Mouse (Mus musculus) right cerebral cortex, postnatal 4 days (tissue): ENCODE data around the gene Lin52.

Experiments
- DNase-seq: peaks from one replicate; pipeline ENCODE4 v3.0.0-alpha.2; 2022

Lin52 gene

DNA sequence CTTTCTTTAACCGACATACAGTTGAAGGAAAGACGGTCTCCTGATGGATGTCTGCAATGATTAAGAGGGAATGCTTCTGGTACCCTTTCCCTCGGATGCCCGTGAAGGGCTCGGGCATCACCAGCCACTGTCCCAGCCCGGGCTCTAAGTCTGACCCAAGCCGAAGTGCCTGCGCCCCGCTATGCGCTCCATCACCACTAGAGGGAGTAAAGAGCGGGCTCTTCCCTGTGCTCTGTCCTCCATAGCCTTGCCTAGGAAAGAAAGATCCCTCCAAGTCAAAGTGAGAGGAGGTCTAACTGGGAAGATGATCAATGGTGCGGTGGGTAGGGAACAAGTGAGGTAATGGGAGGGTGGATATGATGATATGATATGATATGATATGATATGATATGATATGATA is 94.8 kb downstream of the Lin52 start:
- peak; percentile 72 for DNase-seq

DNA sequence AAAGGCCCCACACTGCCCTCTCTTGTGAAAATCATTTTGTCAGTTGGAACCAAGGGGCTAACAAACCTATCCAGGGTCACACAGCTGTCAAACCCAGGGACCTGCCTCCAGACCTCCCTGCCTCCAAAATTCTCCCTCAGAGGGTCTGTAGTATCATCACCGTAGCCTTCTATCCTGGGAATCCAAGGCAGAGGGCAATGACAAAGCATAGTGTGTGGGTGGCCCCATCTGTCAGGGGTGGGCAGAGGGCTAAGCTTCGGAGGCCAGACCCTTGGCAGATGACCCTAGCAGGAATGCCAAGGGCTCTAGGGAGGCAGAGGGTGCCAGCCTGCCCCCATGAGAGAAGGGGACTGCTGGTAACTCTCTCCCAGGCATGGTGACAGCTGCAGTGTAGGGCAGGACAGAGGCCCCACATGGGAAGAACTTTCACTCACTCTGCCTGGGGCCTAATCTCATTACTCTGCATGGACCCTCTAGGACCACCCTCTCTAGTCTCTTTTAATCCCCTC is 95.4 kb downstream of the Lin52 start:
- DNase-seq = no peak

DNA sequence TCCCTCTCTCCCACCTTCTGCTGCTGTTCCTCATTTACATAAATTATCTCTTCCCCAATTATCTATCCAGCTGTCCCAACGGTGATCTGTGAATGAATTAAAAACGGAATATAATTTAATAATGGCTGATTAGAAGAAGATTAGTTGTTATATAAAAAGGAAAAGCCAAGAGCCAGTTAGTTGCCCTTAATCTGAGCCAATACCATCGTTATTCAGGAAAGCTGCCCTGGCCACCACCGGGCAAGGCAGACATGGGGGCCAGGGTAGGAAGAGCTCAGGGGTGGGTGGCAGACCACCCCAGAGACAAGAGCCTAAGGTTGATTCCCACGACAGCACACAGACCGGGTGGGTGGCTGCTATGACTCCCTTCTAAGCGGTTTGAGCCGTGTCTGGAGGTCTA is 97.0 kb downstream of the Lin52 start:
- no peak for DNase-seq

DNA sequence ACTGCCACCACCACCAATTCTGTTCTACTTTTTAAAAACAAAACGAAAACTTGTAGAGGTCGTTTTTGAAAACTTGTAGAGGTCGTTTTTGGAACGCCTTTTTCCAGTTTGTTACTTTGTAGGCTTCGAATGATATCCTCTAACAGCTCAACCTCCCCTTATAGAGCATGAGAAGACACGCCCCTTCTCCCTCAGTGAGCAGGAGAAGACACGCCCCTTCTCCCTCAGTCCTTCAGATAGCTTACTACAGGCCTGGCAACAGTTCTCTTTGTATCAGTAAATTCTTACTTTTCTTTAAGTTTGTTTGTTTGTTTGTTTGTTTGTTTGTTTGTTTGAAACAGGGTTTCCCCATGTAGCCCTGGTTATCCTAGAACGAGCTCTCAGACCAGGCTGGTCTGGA is 104.0 kb downstream of the Lin52 start:
- no peak for DNase-seq

DNA sequence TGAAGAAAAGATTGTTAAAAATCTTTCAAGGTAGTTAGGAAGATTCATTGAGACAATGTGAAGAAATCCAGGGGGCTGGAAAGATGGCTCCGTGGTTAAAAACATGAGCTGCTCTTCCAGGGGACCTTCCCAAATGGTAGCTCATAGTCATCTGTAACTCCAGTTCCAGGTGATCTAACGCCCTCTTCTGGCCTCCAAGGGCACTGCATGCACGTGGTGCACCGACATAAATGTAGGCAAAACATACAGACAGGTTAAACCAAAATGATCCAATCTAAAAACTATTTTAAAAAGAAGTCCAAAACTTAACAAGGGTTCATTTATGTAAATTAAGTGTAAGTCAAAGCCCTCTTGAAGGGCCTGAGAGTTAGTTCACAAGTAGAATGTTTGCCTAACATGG is 111.3 kb downstream of the Lin52 start:
- no peak for DNase-seq

DNA sequence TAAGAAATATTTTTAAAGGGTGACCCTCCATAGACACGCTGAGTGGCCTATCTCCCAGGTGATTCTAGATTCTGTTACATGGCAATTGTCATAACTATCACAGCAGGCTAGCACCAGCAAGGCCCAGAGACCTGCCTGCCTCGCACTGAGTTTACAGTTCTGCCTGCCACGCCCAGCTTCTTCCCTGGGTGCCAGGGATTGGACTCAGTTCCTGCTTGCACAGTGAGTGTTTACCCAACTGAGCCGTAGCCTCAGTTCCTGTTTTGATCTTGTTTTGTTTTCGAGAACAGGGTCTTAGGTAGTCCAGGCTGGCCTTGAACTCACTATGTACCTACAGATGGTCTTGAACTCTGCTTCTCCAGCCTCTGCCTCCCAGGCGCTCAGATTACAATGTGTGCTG is 116.4 kb downstream of the Lin52 start:
- no peak for DNase-seq

DNA sequence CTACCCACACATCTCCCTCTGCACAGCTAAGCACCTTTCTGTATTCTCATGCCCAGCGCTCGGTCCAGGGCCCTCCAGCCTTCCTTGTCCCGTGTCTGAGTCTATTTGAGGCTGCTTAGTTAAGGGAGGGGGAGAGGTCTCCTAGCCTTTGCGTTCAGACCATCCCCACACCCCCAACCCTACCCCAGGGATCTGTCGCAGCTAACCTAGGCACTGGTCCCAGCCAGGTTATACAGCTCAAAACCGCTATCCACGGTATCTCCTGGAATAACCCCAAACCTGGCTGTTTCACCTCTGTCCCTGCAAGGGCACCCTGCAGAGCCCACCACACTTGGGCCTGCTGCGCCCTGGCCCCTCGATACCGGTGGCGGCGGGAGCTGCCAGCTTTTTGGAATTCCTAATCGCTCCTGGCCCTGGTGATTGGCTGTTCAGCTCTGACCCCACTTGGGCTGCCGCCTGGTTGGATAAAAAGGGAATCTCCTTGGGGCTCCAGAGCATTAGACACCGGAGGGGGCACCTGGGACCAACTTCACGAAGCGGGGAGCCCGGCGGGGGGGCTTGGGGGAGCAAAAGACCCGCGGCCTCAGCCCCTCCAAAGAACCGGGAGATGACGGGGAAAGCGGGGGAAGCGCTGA is 118.2 kb downstream of the Lin52 start, which contains the start of gene Vsx2:
Vsx2 (plus strand) TSS at position 427 of the 635 bp plus-strand sequence.
- no peak for DNase-seq

DNA sequence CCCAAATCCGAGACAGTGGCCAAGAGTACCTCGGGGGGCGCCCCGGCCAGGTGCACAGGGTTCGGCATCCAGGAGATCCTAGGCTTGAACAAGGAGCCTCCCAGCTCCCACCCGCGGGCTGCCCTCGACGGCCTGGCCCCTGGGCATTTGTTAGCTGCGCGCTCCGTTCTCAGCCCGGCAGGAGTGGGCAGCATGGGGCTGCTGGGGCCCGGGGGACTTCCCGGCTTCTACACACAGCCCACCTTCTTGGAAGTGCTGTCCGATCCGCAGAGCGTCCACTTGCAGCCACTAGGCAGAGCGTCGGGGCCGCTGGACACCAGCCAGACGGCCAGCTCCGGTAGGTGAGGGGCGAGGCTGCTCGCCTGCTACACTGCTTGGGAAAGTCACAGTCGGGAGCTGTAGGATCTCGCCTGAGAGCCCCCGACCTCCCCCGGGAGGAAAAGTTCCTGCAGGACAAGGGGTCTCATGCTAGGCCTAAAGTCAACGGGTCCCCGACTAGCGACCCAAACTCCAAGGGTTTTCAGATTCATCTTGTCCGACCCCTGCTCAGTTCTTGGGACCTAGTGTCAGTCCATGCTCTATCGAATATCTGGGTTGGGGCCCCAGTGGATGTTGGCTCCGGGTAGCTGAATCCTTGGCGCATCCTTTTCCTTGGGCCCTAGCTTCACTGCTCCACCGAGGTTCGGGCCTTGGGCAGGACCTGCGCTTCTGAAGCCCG is 118.9 kb downstream of the Lin52 start:
- DNase-seq = no peak

DNA sequence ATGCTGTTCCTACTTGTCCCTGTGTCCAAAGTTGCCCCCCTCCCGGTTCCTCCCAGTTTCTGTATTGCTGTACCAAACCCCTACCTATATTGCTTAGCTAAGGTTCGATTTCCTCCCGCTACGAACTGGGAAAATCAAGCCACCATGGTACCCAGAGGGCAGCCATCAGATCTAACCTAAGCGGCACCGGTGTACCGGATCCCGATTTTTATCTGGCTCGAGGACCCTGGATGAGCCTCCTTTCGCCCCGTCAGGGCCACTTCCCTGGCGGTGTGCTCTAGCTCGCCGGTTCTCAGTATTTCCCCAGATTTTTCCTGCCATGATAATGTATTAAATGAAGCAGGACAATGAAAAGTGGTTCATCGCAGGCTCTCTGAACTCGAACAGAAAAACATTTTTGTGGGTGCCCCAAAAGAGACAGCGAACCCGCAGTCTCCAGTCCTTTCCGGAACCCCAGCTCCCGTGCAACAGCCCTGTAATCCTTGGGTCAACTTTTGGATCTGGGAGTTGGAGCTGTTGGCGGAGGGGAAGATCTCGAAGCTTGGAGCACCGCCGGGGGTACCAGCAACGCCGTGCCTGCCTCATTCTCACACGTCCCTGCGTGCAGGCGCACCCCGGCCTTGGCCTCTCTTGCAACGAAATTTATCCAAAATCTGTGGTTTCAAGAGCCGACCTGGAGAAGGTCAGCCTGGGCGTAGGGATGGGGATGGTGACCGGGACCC is 119.6 kb downstream of the Lin52 start:
- DNase-seq = peak; percentile 17

DNA sequence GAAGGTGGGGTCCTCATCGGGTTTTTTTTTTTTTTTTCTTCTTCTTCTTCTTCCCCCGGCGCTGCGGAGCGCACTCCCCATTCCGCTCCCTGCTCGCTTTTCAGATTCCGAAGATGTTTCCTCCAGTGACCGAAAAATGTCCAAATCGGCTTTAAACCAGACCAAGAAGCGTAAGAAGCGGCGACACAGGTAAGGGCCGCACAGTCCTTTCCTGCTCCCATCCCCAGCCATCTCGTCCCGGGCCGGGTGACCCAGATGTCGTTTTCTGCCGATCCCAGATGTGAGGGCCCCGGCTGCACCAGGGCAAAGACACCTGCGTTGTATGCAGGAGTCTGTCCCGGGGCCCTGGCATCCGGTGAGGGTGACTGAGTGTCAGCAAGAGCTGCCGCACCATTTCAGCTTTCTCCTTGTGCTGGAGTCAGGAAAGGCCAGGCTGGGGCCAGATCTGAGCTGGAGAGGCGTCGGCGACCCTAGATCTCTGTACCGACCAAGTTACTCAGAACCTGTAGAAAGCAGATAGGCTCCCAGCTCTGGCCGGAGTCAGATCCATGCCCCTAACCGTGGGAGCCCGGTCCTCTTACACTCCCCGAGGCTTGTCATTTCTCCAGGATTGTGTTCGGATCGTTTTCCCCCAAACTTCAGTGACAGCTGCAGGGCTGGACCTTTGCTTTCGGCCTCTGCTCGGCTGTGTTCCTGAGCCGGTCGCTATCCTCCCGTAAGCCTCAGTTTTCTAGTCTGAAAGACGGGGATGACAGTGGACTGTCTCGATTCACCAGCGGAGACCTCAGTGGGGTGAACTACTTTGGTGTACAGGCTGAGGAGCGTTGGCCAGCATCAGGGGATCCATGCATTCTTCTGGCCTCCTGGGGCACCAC is 120.5 kb downstream of the Lin52 start:
- DNase-seq = no peak

DNA sequence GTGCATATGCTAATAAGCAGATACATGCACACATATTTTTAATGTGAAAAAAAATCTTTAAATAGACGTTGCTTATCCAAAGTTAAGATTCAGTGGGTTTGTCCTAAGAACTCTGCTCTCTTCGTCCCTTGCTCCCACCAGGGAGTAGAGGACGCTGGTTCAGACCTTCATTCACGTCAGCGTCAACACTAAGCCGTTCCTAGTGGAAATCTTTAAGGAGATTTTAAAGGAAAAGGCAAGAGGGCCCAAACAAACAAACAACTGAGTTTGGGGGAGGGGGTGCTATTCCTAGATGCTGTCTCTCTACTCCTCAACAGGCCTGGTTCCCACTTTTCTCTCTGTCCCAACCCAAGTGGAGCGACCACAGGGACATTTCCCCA is 121.1 kb downstream of the Lin52 start:
- DNase-seq = no peak

DNA sequence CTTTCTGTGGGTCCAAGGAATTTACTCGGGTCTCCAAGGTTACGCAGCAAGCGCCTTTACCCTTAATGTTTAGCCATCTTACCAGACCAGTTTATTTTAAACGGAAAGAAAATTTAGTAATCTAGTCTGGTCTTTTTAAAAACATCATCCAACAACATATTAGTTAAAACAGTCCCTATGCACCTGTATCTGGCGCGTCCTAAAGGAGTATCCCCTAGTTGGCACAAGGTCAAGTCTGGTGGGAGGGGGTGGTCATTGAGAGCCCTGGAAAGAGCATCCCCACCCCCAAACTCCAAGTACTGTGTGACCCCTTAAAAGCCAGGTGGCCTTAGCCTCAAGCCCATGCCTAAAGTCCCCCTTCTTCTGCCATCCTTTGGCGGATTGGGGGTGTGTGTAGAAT is 121.9 kb downstream of the Lin52 start:
- DNase-seq = no peak

DNA sequence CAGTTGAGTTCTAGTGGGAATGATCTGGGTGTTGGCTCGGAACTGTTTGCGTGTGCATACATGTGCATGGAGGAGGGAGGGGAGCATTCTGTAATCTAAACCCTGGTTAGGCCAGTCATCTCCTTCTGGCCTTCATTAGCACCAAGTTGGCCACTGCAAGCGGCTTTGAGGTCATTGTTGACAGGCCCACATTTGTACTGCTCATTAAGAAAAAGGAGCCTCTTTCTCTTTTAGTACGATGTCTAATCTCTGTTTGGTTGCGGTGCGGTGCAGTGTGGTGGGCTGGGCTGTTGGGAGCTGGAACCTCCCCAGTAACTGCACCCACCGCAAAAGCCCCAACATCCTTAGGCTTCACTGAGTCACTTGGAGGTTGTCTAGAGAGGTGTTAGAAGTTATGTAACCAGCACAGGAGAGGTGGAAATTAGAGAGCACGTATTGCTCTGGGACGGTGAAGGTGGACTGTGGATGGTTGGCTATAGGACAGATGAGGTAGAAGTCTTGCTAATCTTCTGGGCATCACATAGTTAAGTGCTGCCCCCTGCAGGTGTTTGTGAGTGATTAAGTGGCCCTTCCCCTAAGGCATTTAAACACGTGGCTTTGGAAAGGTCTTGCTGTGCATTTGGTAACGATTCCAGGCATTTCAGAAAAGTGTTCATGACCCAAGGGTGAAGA is 126.7 kb downstream of the Lin52 start:
- no peak for DNase-seq

DNA sequence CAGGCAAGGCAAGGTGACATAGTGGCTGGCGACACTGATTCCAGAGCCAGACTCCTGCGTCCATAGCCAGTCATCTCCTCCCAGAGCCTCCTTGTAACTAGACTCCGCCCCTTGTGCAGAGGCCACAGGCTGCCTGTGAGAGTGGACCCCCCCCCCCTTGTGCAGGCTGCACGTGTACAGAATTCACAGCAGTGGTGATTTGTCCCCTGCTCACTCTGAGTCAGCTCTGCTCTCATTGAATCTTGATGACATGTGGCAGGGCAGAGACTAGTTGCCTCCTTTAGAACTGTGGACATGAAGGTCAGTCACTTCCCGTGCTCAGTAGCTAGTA is 127.2 kb downstream of the Lin52 start:
- no peak for DNase-seq

DNA sequence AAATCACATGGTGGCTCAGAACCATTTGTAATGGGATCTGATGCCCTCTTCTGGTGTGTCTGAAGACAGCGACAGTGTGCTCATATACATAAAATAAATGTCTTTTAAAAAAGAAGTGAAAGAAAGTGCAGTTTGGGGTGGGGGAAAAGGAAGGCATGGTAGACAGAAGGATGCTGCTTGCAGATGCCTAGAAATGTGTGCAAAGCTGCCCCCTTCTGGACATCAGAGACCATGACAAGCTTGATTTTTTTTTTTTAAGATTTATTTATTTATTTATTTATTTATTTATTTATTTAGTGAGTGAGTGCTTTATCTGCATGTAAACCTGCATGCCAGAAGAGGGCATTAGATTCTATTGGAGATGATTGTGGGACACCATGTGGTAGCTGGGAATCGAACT is 130.1 kb downstream of the Lin52 start:
- no peak for DNase-seq

DNA sequence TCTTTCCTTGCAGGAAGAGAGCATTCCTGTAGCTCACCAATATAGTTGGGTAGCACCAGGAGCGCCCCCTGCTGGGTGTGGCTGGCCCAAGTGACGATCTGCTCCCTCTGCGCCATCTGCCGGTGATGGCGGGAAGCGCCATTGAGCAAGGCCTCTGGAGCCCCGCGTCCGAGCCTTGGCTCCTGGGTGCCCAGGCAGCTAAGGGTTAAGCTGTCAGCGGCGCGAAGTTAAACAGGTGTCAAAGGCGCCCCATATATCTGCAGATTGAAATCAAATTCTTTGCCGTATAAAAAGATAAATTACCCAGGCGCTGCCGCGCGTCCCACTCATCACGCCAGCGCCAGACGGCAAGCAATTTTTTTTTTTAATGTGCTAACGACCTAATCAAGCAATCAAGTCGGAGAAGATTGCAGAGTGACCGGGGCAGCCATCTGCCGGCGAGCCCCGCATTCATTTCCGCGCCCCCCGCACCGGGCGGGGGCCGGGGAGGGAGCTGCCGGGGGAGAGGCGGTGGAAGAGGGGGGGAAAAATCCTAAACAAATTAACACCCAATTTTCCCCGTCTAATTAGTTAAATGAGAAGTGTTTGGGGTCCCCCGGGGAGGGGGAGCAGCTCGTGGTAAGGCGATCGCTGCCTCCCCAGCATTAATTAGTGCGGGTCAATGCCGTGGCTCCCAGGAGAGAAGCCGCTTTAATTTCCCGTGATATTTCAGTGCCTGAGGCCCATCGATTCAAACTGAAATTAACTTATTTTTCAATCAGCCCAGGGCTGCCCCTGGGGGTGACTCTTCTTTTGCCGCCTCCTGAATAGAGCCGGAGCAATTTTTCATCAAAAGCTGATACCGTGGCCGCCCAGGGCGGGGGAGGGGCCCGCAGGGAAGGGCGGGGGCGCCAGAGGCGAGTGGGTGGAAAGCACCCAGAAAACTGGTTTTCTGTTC is 138.9 kb downstream of the Lin52 start:
- DNase-seq = peak; percentile 100
